Mouse (Mus musculus): ENCODE results near the gene Tab3. TPM values are rescaled to one million over a fixed set of nuclear protein-coding genes. Genes with fewer than 3 reads are reported as not detected.

The Tab3 gene
- polyA plus RNA-seq, 1 experiment: 7.0 TPM

DNA sequence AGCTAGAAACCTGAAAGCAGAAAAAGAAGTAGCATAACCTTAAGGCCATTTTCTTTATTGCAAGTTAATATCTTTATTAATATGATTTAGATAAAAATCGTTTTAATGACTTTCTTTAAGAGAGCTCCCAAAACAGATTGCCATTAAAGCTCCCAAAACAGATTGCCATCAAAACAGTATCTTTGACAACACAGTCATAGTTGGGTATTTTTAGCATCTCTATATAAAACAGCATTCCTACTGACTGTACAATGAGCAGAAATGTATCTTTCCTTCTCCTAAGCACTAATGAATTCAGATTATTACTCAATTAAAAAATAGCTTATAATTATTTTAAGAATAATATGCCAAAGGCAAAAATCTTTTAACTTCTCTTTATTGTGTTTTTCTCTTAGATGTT, 108.3 kb downstream of the Tab3 start:
- WGBS: 69% methylated on average over 1 of the region's 1 CpGs
- no peak for TF ChIP-seq CTCF (IDR thresholded peaks at IDR 0.05; ENCODE audit: borderline replicate concordance, control insufficient read depth, extremely low read depth, insufficient read depth, low read length, poor library complexity)
- H3K27me3 ChIP-seq (ENCODE audit: control insufficient read depth, insufficient read depth, low read length): no peaks in the 10 kb centered on the region
- no peak overlapping the region for H3K4me3 ChIP-seq (ENCODE audit: control insufficient read depth, insufficient read depth, low read length)
- H3K36me3 ChIP-seq (ENCODE audit: control insufficient read depth, insufficient read depth, low read length): no peaks in the 10 kb centered on the region
- no peak for DNase-seq
- H3K27ac ChIP-seq (ENCODE audit: control insufficient read depth, insufficient read depth, low read length): no peak overlapping the region
- H3K4me1 ChIP-seq (replicated peaks; ENCODE audit: control insufficient read depth, insufficient read depth, low read length): no peaks in the 10 kb centered on the region

DNA sequence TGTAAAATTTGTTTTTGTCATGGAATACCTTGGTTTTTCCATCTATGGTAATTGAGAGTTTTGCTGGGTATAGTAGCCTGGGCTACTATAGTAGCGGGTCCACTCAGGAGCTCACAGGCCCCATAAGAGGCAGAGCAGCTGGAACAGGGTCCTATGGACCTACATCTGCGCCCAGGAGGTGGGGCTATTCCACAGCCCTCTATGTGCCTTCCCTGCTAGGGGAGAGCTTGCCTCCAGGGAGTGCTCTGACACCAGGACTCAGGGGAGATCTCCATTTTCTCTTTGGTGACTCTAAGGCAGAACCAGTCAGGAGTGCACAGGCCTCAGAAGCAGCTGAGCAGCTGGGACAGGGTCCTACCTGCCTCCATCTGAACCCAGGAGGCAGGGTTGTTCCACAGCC, 109.9 kb downstream of the Tab3 start:
- Histone ChIP-seq H3K27me3 (ENCODE audit: control insufficient read depth, insufficient read depth, low read length) (no peaks in the 10 kb centered on the region), H3K4me3 (ENCODE audit: control insufficient read depth, insufficient read depth, low read length) (no peak overlapping the region), H3K27ac (ENCODE audit: control insufficient read depth, insufficient read depth, low read length) (no peak overlapping the region), H3K4me1 (replicated peaks; ENCODE audit: control insufficient read depth, insufficient read depth, low read length) (no peaks in the 10 kb centered on the region), H3K36me3 (ENCODE audit: control insufficient read depth, insufficient read depth, low read length) (no peaks in the 10 kb centered on the region)
- no peak for DNase-seq
- no peak for TF ChIP-seq POLR2A (IDR thresholded peaks at IDR 0.05; ENCODE audit: control insufficient read depth, extremely low read depth, insufficient read depth, low read length, poor library complexity)
- TF ChIP-seq CTCF (IDR thresholded peaks at IDR 0.05; ENCODE audit: borderline replicate concordance, control insufficient read depth, extremely low read depth, insufficient read depth, low read length, poor library complexity): no peak
- WGBS: 94% methylated on average over 2 of the region's 2 CpGs

Other genes starting within 250 kb of the Tab3 start
- gene Gk, start 202.8 kb downstream of the Tab3 start, polyA plus RNA-seq (2012; rRNA removed): 1.9 and 3.0 TPM in 2 replicates

All from thymus, adult 2 months (tissue).